Mouse (Mus musculus) adrenal gland, adult 10 weeks (tissue): ENCODE data around the gene Gpx2. TPM values are rescaled to one million over a fixed set of nuclear protein-coding genes. Genes with fewer than 3 reads are reported as not detected.

Experiments used
- polyA plus RNA-seq: library from polyadenylated mRNA; stranded (reverse); fragments of 350-450 nt; fragmentation: Illumina TruSeq; extraction: RNeasy Lipid Tissue Mini Kit (QIAGEN cat#74804); gene quantifications from one replicate; pipeline ENCODE4 v1.2.3, GENCODE M21; 2014; ENCODE audit warnings: low read depth, low replicate concordance

Gpx2 gene
- not detected for polyA plus RNA-seq

GRCm38 (mm10) chr12:76795350-76795749, at the start of gene Gpx2:
TSS of gene Gpx2 (minus strand) at chr12:76795554.

DNA sequence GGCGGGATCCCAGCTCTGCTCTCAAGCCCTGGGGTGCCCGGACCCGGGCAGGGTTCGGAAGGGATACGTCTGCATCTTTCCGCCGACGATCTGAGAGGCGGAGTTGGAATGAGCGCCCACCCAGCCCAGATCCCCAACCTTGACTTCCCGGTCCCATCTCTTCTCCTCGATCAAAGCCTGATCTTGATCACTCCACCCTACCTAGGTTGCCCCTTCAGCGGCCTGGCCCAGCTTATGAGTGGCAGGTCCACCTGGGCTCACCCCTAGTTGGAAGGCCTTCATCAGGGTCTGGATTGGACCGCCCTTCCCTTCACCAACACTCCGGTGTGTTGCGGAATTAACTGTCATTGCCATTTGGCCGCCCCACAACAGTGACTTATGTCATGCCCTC, 27.3 kb upstream of the Gpx2 start, which contains the start of gene Rab15:
Gene Rab15, minus strand, starts transcription at position 258 of the 391 bp plus-strand sequence.

GRCm38 (mm10) chr12:76765354-76765851, 30.0 kb downstream of the Gpx2 start, which contains the start of the genes Churc1 and Fntb:
TSS of gene Churc1 (plus strand) at chr12:76765538.
TSS of gene Fntb (plus strand) at chr12:76765589.

Other genes starting within 250 kb of the Gpx2 start
- gene Sptb, start 85.0 kb downstream of the Gpx2 start, polyA plus RNA-seq, result 0.99 TPM
- 129 TPM for gene Churc1, start 30.0 kb downstream of the Gpx2 start, polyA plus RNA-seq
- gene Fntb, start 30.0 kb downstream of the Gpx2 start, polyA plus RNA-seq, result 2.1 TPM
- gene Rab15, start 27.4 kb upstream of the Gpx2 start, polyA plus RNA-seq, result 2.5 TPM
- 74.6 TPM for gene Max, start 166.6 kb upstream of the Gpx2 start, polyA plus RNA-seq